Mouse (Mus musculus) hindbrain, embryonic 10.5 days (tissue): ENCODE data around the gene Nipal4. TPM values are rescaled to one million over a fixed set of nuclear protein-coding genes. Genes with fewer than 3 reads are reported as not detected.

Experiments
- DNase-seq: peaks from one replicate; pipeline ENCODE4 v3.0.0-alpha.2; 2017; ENCODE audit warnings: low spot score
- H3K27ac ChIP-seq: fragments of 300-500 bp; sonication (generic); 2 replicates; pipeline ENCODE4 v1.5.1; 2016; ENCODE audit warnings: mild to moderate bottlenecking, moderate library complexity
- H3K27me3 ChIP-seq: fragments of 300-500 bp; sonication (generic); 2 replicates; pipeline ENCODE4 v1.6.1; 2016; ENCODE audit warnings: mild to moderate bottlenecking; ENCODE audit not compliant: poor library complexity, insufficient read depth, severe bottlenecking
- H3K36me3 ChIP-seq: fragments of 300-500 bp; sonication (generic); 2 replicates; pipeline ENCODE4 v1.6.1; 2016; ENCODE audit warnings: mild to moderate bottlenecking, moderate library complexity
- H3K4me1 ChIP-seq: fragments of 300-500 bp; sonication (generic); replicated peaks from 2 replicates; pipeline ENCODE4 v1.6.1; 2016; ENCODE audit warnings: mild to moderate bottlenecking
- H3K4me3 ChIP-seq: fragments of 300-500 bp; sonication (generic); 2 replicates; pipeline ENCODE4 v1.5.1; 2016; ENCODE audit warnings: mild to moderate bottlenecking, moderate library complexity
- H3K9me3 ChIP-seq: fragments of 300-500 bp; sonication (generic); 2 replicates; pipeline ENCODE4 v1.6.1; 2016; ENCODE audit warnings: mild to moderate bottlenecking, moderate library complexity
- WGBS: fragments of 180-500 bp; shearing (Covaris S2); methylation state at CpG from one replicate; pipeline ENCODE4 v1.1.7; 2016; 5-methylcytosine and 5-hydroxymethylcytosine counted together
- polyA plus RNA-seq: library from polyadenylated mRNA; unstranded; fragments of >200 nt; fragmentation: Nextera tagmentation; extraction: Ambion mirVana; gene quantifications from 2 replicates; pipeline ENCODE4 v1.2.1, GENCODE M21; 2016

Gene Nipal4
- polyA plus RNA-seq, 1 experiment from 2014 or later, result 0.65 TPM

- 89% methylated on average over 4 of the region's 4 CpGs for WGBS
- no peak for DNase-seq
- Histone ChIP-seq H3K36me3 (peaks cover 26% of the 10 kb centered on the region), H3K9me3 (no peaks in the 10 kb centered on the region), H3K27me3 (no peaks in the 10 kb centered on the region), H3K27ac (no peak overlapping the region; the same call in 1 of the 2 replicates), H3K4me1 (peaks cover 7% of the 10 kb centered on the region; the same call in 1 of the 2 replicates), H3K4me3 (no peak overlapping the region)
Observed at GRCm38 (mm10) chr11:46121666-46122065, 44.6 kb downstream of the Nipal4 start.

GRCm38 (mm10) chr11:46120084-46120483 lies 46.2 kb downstream of the Nipal4 start:
- Histone ChIP-seq H3K4me3 (no peak overlapping the region), H3K4me1 (peaks cover 7% of the 10 kb centered on the region; the same call in 1 of the 2 replicates), H3K36me3 (peaks cover 23% of the 10 kb centered on the region), H3K27me3 (no peaks in the 10 kb centered on the region), H3K9me3 (no peaks in the 10 kb centered on the region), H3K27ac (no peak overlapping the region)
- 81% methylated on average over 10 of the region's 10 CpGs for WGBS
- DNase-seq, result no peak

- Histone ChIP-seq H3K4me1 (peaks cover 7% of the 10 kb centered on the region; the same call in 1 of the 2 replicates), H3K4me3 (no peak overlapping the region), H3K9me3 (no peaks in the 10 kb centered on the region), H3K27ac (no peak overlapping the region), H3K27me3 (no peaks in the 10 kb centered on the region), H3K36me3 (peaks cover 24% of the 10 kb centered on the region)
- peak; percentile 10 for DNase-seq
- 23% methylated on average over 4 of the region's 4 CpGs for WGBS
Observed at GRCm38 (mm10) chr11:46119624-46120023, 46.7 kb downstream of the Nipal4 start.

- Histone ChIP-seq H3K4me1 (peaks cover 7% of the 10 kb centered on the region; the same call in 1 of the 2 replicates), H3K27me3 (no peaks in the 10 kb centered on the region), H3K36me3 (peaks cover 29% of the 10 kb centered on the region), H3K27ac (no peak overlapping the region), H3K9me3 (no peaks in the 10 kb centered on the region), H3K4me3 (no peak overlapping the region)
- WGBS, result 94% methylated on average over 2 of the region's 2 CpGs
- DNase-seq, result no peak
Observed at GRCm38 (mm10) chr11:46116510-46116909, 49.8 kb downstream of the Nipal4 start.

GRCm38 (mm10) chr11:46115411-46116173 lies 50.7 kb downstream of the Nipal4 start:
- Histone ChIP-seq H3K27me3 (no peaks in the 10 kb centered on the region), H3K4me1 (peaks cover 7% of the 10 kb centered on the region; the same call in 1 of the 2 replicates), H3K36me3 (peaks cover 24% of the 10 kb centered on the region), H3K27ac (no peak overlapping the region), H3K9me3 (no peaks in the 10 kb centered on the region), H3K4me3 (no peak overlapping the region)
- no peak for DNase-seq
- 87% methylated on average over 9 of the region's 9 CpGs for WGBS

- H3K4me3 ChIP-seq, result no peak overlapping the region
- H3K9me3 ChIP-seq, result no peaks in the 10 kb centered on the region
- H3K36me3 ChIP-seq, result peaks cover 24% of the 10 kb centered on the region
- 66% methylated on average over 4 of the region's 4 CpGs for WGBS
- DNase-seq, result no peak
- H3K27me3 ChIP-seq, result no peaks in the 10 kb centered on the region
- no peak overlapping the region for H3K27ac ChIP-seq
- peaks cover 6% of the 10 kb centered on the region; the same call in 1 of the 2 replicates for H3K4me1 ChIP-seq
Observed at GRCm38 (mm10) chr11:46115011-46115410, 51.3 kb downstream of the Nipal4 start.

- Histone ChIP-seq H3K27ac (no peak overlapping the region), H3K4me1 (no peaks in the 10 kb centered on the region), H3K27me3 (no peaks in the 10 kb centered on the region), H3K4me3 (no peak overlapping the region), H3K36me3 (peaks cover 24% of the 10 kb centered on the region), H3K9me3 (no peaks in the 10 kb centered on the region)
- 90% methylated on average over 7 of the region's 7 CpGs for WGBS
- no peak for DNase-seq
Observed at GRCm38 (mm10) chr11:46114221-46114620, 52.1 kb downstream of the Nipal4 start.

GRCm38 (mm10) chr11:46113211-46113610 lies 53.1 kb downstream of the Nipal4 start:
- Histone ChIP-seq H3K4me3 (no peak overlapping the region), H3K9me3 (no peaks in the 10 kb centered on the region), H3K27ac (no peak overlapping the region), H3K27me3 (no peaks in the 10 kb centered on the region), H3K4me1 (no peaks in the 10 kb centered on the region), H3K36me3 (peaks cover 24% of the 10 kb centered on the region)
- DNase-seq, result no peak
- WGBS, result 81% methylated on average over 3 of the region's 3 CpGs

- peaks cover 23% of the 10 kb centered on the region for H3K36me3 ChIP-seq
- DNase-seq, result no peak
- WGBS, result 83% methylated on average over 1 of the region's 1 CpGs
- H3K27ac ChIP-seq, result no peak overlapping the region
- no peak overlapping the region for H3K4me3 ChIP-seq
- no peaks in the 10 kb centered on the region for H3K9me3 ChIP-seq
- H3K4me1 ChIP-seq, result no peaks in the 10 kb centered on the region
- no peaks in the 10 kb centered on the region for H3K27me3 ChIP-seq
Observed at GRCm38 (mm10) chr11:46110945-46111287, 55.4 kb downstream of the Nipal4 start.

- Histone ChIP-seq H3K4me3 (no peak overlapping the region), H3K36me3 (peaks cover 21% of the 10 kb centered on the region), H3K27me3 (no peaks in the 10 kb centered on the region), H3K4me1 (no peaks in the 10 kb centered on the region), H3K27ac (no peak overlapping the region), H3K9me3 (no peaks in the 10 kb centered on the region)
- DNase-seq, result no peak
- WGBS, result 89% methylated on average over 8 of the region's 8 CpGs
Observed at GRCm38 (mm10) chr11:46110156-46110944, 56.0 kb downstream of the Nipal4 start.

GRCm38 (mm10) chr11:46109206-46109605 lies 57.1 kb downstream of the Nipal4 start:
- Histone ChIP-seq H3K27me3 (no peaks in the 10 kb centered on the region), H3K4me1 (no peaks in the 10 kb centered on the region), H3K9me3 (no peaks in the 10 kb centered on the region), H3K4me3 (no peak overlapping the region), H3K27ac (no peak overlapping the region), H3K36me3 (peaks cover 11% of the 10 kb centered on the region)
- WGBS, result 95% methylated on average over 5 of the region's 5 CpGs
- no peak for DNase-seq

GRCm38 (mm10) chr11:46107046-46107445 lies 59.3 kb downstream of the Nipal4 start:
- Histone ChIP-seq H3K4me3 (no peak overlapping the region), H3K27me3 (no peaks in the 10 kb centered on the region), H3K36me3 (0 out of 2 replicates have a peak, but pooled peaks cover 3% of the 10 kb centered on the region), H3K9me3 (no peaks in the 10 kb centered on the region), H3K27ac (no peak overlapping the region), H3K4me1 (peaks cover 6% of the 10 kb centered on the region; the same call in 1 of the 2 replicates)
- WGBS, result 88% methylated on average over 1 of the region's 1 CpGs
- DNase-seq, result no peak

GRCm38 (mm10) chr11:46102107-46102506 lies 64.2 kb downstream of the Nipal4 start:
- Histone ChIP-seq H3K27ac (peak overlapping the region; percentile 16; the same call in 1 of the 2 replicates), H3K36me3 (peaks cover 26% of the 10 kb centered on the region), H3K4me1 (peaks cover 7% of the 10 kb centered on the region; the same call in 1 of the 2 replicates), H3K9me3 (no peaks in the 10 kb centered on the region), H3K4me3 (no peak overlapping the region), H3K27me3 (no peaks in the 10 kb centered on the region)
- 80% methylated on average over 6 of the region's 6 CpGs for WGBS
- no peak for DNase-seq
